Mouse (Mus musculus): ENCODE measurements at regions not wholly inside any gene's neighbourhood (a gene's known extent, or its start where the extent isn't known, plus 50 kb on each side); places are given as distances from the start of the nearest gene placed in this dataset.
"Not testable (repeated sequence)": the region's sequence is repeated elsewhere in the genome, so short reads cannot be mapped to it uniquely, and the experiment has no call there.

GRCm38 (mm10) chr7:77200903-77201302, 971.2 kb downstream of the Agbl1 start:
- H3K4me1 ChIP-seq (replicated peaks; ENCODE audit: insufficient read depth, low read length); H3K9ac ChIP-seq (ENCODE audit: low read depth, low read length); H3K4me3 ChIP-seq (replicated peaks; ENCODE audit: low read depth, low read length); ATAC-seq (replicated peaks; ENCODE audit: low FRiP score, low read depth); DNase-seq (ENCODE audit: low spot score); H3K36me3 ChIP-seq (ENCODE audit: insufficient read depth, low read length); H3K27ac ChIP-seq; H3K4me2 ChIP-seq (ENCODE audit: low read length); H3K9me3 ChIP-seq (replicated peaks; ENCODE audit: low read length); H3K27me3 ChIP-seq (ENCODE audit: insufficient read depth, low read length): not testable (repeated sequence)
- WGBS: 92% methylated on average over 2 of the region's 2 CpGs

- Histone ChIP-seq H3K36me3 (ENCODE audit: insufficient read depth, low read length) (no peaks in the 10 kb centered on the region), H3K27me3 (ENCODE audit: insufficient read depth, low read length) (no peaks in the 10 kb centered on the region), H3K27ac (no peak overlapping the region), H3K9me3 (replicated peaks; ENCODE audit: low read length) (no peaks in the 10 kb centered on the region), H3K9ac (ENCODE audit: low read depth, low read length) (no peak overlapping the region), H3K4me1 (replicated peaks; ENCODE audit: insufficient read depth, low read length) (no peaks in the 10 kb centered on the region), H3K4me2 (ENCODE audit: low read length) (no peak overlapping the region), H3K4me3 (replicated peaks; ENCODE audit: low read depth, low read length) (no peak overlapping the region)
- DNase-seq (ENCODE audit: low spot score) (no peak), ATAC-seq (replicated peaks; ENCODE audit: low FRiP score, low read depth) (no peak)
- WGBS: 82% methylated on average over 3 of the region's 3 CpGs
- TF ChIP-seq CTCF (IDR thresholded peaks at IDR 0.05; ENCODE audit: low read depth): no peak
Observed at GRCm38 (mm10) chr7:77205604-77206003, 975.9 kb downstream of the Agbl1 start.

DNA sequence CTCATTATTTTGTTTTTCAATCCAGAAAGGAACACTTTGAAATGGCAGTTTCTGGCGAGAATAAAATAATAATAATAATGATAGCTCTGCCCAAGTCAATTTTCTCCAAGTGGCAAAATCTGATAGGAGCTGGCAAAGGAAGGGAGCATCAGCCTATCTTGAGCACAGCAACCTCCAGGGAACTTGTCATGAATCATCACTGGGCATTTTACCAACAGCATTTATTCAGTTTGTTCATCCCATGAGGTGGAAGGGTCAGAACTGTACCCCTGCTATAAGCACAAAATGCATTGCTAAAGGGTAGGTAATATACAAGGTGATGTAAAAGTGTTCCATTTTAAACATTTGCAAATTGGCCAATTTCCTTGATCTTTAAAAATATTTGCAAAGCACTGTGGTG, 1019.7 kb downstream of the Agbl1 start:
- Histone ChIP-seq H3K9me3 (replicated peaks; ENCODE audit: low read length) (no peaks in the 10 kb centered on the region), H3K4me2 (ENCODE audit: low read length) (no peak overlapping the region), H3K9ac (ENCODE audit: low read depth, low read length) (no peak overlapping the region), H3K27me3 (ENCODE audit: insufficient read depth, low read length) (no peaks in the 10 kb centered on the region), H3K27ac (no peak overlapping the region), H3K36me3 (ENCODE audit: insufficient read depth, low read length) (no peaks in the 10 kb centered on the region), H3K4me3 (replicated peaks; ENCODE audit: low read depth, low read length) (no peak overlapping the region), H3K4me1 (replicated peaks; ENCODE audit: insufficient read depth, low read length) (no peaks in the 10 kb centered on the region)
- WGBS: 83% methylated on average over 1 of the region's 1 CpGs
- ATAC-seq (replicated peaks; ENCODE audit: low FRiP score, low read depth): no peak
- no peak for TF ChIP-seq CTCF (IDR thresholded peaks at IDR 0.05; ENCODE audit: low read depth)
- DNase-seq (ENCODE audit: low spot score): no peak

DNA sequence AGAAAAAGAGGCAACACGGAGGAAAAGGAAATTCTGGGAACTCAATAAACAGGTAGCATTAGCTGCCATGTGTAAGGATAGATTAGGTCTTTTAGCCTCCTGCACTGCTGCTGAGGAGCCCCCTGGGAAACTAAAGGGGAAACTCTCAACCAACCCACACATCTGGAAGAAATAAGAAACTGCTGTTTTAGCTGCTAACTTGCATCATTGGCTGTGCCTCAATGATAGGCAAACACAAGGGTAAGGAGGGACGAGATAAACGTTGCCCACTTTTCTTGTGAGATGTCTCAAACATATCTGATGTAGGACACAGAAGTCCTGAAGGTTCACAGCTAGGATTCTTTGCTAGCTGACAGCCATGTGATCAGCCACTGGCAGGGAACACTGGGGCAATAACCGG, 1058.0 kb downstream of the Agbl1 start:
- ATAC-seq (replicated peaks; ENCODE audit: low FRiP score, low read depth) (no peak), DNase-seq (ENCODE audit: low spot score) (no peak)
- Histone ChIP-seq H3K4me1 (replicated peaks; ENCODE audit: insufficient read depth, low read length) (no peaks in the 10 kb centered on the region), H3K36me3 (ENCODE audit: insufficient read depth, low read length) (no peaks in the 10 kb centered on the region), H3K4me2 (ENCODE audit: low read length) (no peak overlapping the region), H3K9ac (ENCODE audit: low read depth, low read length) (no peak overlapping the region), H3K27me3 (ENCODE audit: insufficient read depth, low read length) (no peaks in the 10 kb centered on the region), H3K9me3 (replicated peaks; ENCODE audit: low read length) (no peaks in the 10 kb centered on the region), H3K27ac (no peak overlapping the region), H3K4me3 (replicated peaks; ENCODE audit: low read depth, low read length) (no peak overlapping the region)
- no peak for TF ChIP-seq CTCF (IDR thresholded peaks at IDR 0.05; ENCODE audit: low read depth)
- 63% methylated on average over 4 of the region's 4 CpGs for WGBS

GRCm38 (mm10) chr7:77294984-77295642, 1065.4 kb downstream of the Agbl1 start:
- Histone ChIP-seq H3K4me3 (replicated peaks; ENCODE audit: low read depth, low read length) (no peak overlapping the region), H3K36me3 (ENCODE audit: insufficient read depth, low read length) (no peaks in the 10 kb centered on the region), H3K4me2 (ENCODE audit: low read length) (no peak overlapping the region), H3K27ac (no peak overlapping the region), H3K27me3 (ENCODE audit: insufficient read depth, low read length) (no peaks in the 10 kb centered on the region), H3K4me1 (replicated peaks; ENCODE audit: insufficient read depth, low read length) (no peaks in the 10 kb centered on the region), H3K9me3 (replicated peaks; ENCODE audit: low read length) (no peaks in the 10 kb centered on the region), H3K9ac (ENCODE audit: low read depth, low read length) (no peak overlapping the region)
- ATAC-seq (replicated peaks; ENCODE audit: low FRiP score, low read depth) (no peak), DNase-seq (ENCODE audit: low spot score) (no peak)
- no peak for TF ChIP-seq CTCF (IDR thresholded peaks at IDR 0.05; ENCODE audit: low read depth)
- 44% methylated on average over 5 of the region's 5 CpGs for WGBS

GRCm38 (mm10) chr7:77303227-77303626, 1073.5 kb downstream of the Agbl1 start:
- Histone ChIP-seq H3K9ac (ENCODE audit: low read depth, low read length) (no peak overlapping the region), H3K4me1 (replicated peaks; ENCODE audit: insufficient read depth, low read length) (0 out of 2 replicates have a peak, but pooled peaks cover 4% of the 10 kb centered on the region), H3K4me3 (replicated peaks; ENCODE audit: low read depth, low read length) (no peak overlapping the region), H3K27ac (no peak overlapping the region), H3K4me2 (ENCODE audit: low read length) (no peak overlapping the region), H3K9me3 (replicated peaks; ENCODE audit: low read length) (no peaks in the 10 kb centered on the region), H3K36me3 (ENCODE audit: insufficient read depth, low read length) (no peaks in the 10 kb centered on the region), H3K27me3 (ENCODE audit: insufficient read depth, low read length) (no peaks in the 10 kb centered on the region)
- TF ChIP-seq CTCF (IDR thresholded peaks at IDR 0.05; ENCODE audit: low read depth): no peak
- 35% methylated on average over 3 of the region's 3 CpGs for WGBS
- DNase-seq (ENCODE audit: low spot score) (no peak), ATAC-seq (replicated peaks; ENCODE audit: low FRiP score, low read depth) (0 out of 2 replicates have a peak, but pooled peaks have one; percentile 40)

DNA sequence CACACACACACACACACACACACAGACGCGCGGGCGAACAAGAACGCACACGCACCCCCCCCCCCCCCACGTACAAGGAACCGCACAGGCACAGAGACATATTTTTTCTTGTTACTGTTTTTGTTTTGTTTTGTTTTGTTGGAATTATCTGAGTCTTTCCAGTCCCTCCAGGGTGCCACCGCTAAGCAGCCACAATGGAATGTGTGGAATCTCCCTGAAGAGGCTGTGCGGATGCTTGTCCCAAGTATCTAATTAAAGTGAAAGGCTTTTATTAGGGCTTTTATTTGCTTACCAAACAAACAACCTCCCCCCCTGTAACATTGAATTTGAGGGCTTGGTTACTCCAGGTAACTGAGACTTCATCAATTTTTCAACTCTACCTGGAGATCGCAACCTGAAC, 1074.2 kb downstream of the Agbl1 start:
- Histone ChIP-seq H3K9me3 (replicated peaks; ENCODE audit: low read length) (no peaks in the 10 kb centered on the region), H3K36me3 (ENCODE audit: insufficient read depth, low read length) (no peaks in the 10 kb centered on the region), H3K27ac (no peak overlapping the region), H3K27me3 (ENCODE audit: insufficient read depth, low read length) (no peaks in the 10 kb centered on the region), H3K4me1 (replicated peaks; ENCODE audit: insufficient read depth, low read length) (0 out of 2 replicates have a peak, but pooled peaks cover 4% of the 10 kb centered on the region), H3K9ac (ENCODE audit: low read depth, low read length) (no peak overlapping the region), H3K4me3 (replicated peaks; ENCODE audit: low read depth, low read length) (no peak overlapping the region), H3K4me2 (ENCODE audit: low read length) (no peak overlapping the region; the same call in 1 of the 2 replicates)
- WGBS: 22% methylated on average over 11 of the region's 11 CpGs
- ATAC-seq (replicated peaks; ENCODE audit: low FRiP score, low read depth): no peak
- peak; percentile 59 for DNase-seq (ENCODE audit: low spot score)
- TF ChIP-seq CTCF (IDR thresholded peaks at IDR 0.05; ENCODE audit: low read depth): no peak

Data from kidney, postnatal 0 days (tissue).